Mouse (Mus musculus): ENCODE measurements around the gene Taar8a. TPM values are rescaled to one million over a fixed set of nuclear protein-coding genes. Genes with fewer than 3 reads are reported as not detected.
"Not testable (repeated sequence)": the region's sequence is repeated elsewhere in the genome, so short reads cannot be mapped to it uniquely, and the experiment has no call there.

Taar8a gene
- polyA plus RNA-seq, 1 experiment: not detected

DNA sequence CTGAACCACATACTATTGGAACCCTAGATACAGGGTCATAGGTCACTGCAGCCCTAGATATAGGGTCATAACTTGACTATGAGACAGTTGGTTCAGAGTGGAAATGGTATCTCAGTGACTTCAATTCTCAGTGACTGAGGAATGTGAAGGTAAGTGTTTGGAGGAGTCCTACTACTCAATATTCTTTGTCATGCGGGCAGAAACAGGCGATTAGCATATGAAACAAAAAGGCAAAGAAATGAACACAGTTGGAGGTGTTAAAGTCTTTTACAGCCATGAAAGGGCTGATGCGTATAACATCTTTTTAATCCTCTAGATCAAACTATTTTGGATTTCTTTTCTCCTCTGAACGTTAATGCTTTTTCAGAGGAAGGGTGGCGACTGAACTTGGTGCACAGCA, 9.6 kb downstream of the Taar8a start:
- Histone ChIP-seq H3K27ac (ENCODE audit: insufficient read depth, low read length) (no peak overlapping the region), H3K4me1 (ENCODE audit: control insufficient read depth, insufficient read depth, low read length) (no peaks in the 10 kb centered on the region), H3K4me3 (ENCODE audit: insufficient read depth, low read length) (no peak overlapping the region)
- TF ChIP-seq POLR2A (IDR thresholded peaks at IDR 0.05; ENCODE audit: extremely low read depth, insufficient read depth, low read length): no peak
- no peak for TF ChIP-seq CTCF (IDR thresholded peaks at IDR 0.05; ENCODE audit: extremely low read depth, insufficient read depth, low read length)

- Histone ChIP-seq H3K27ac (ENCODE audit: insufficient read depth, low read length) (no peak overlapping the region), H3K4me1 (ENCODE audit: control insufficient read depth, insufficient read depth, low read length) (no peaks in the 10 kb centered on the region), H3K4me3 (ENCODE audit: insufficient read depth, low read length) (no peak overlapping the region)
- no peak for TF ChIP-seq POLR2A (IDR thresholded peaks at IDR 0.05; ENCODE audit: extremely low read depth, insufficient read depth, low read length)
Observed at GRCm38 (mm10) chr10:24086555-24086954, 10.3 kb downstream of the Taar8a start.

DNA sequence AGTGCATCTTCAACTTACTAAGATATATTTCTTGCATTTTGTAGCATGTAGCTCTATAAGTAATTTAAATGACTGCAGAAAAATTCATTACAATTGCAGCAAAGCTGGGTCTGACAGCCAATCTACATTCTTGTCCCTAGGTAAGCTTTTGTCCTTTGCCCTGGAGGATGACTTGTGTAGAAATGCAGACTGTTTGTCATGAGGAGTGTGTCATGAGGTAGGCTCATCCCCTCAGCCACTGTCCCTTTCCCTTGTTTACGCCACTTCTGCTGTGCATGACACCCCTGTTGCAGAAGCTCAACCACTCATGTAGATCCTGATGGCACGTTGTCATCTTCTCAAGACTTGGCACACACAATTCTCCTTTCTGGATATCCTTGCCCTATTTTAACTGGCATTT, 10.9 kb downstream of the Taar8a start:
- H3K4me3 ChIP-seq (ENCODE audit: insufficient read depth, low read length): no peak overlapping the region
- no peaks in the 10 kb centered on the region for H3K4me1 ChIP-seq (ENCODE audit: control insufficient read depth, insufficient read depth, low read length)
- TF ChIP-seq CTCF (IDR thresholded peaks at IDR 0.05; ENCODE audit: extremely low read depth, insufficient read depth, low read length): no peak
- no peak for TF ChIP-seq POLR2A (IDR thresholded peaks at IDR 0.05; ENCODE audit: extremely low read depth, insufficient read depth, low read length)
- H3K27ac ChIP-seq (ENCODE audit: insufficient read depth, low read length): no peak overlapping the region

DNA sequence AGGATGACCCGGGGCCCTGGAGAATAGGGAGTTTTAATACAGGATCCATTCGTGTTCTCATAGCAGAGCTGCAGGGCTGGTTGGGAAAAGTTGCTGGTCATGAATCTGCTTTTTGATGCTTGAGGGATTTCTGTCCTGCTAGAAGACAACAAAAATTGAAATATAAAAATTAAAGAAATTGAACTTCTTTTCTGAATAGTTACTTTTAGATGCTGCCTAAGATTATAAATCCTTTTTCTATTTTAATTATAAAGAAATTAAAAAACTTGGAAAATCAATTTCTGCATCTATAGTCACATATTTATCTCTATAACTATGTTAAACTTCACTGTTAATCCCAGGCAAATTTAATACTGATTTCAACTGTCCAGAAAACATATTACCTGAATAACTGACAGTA, 15.9 kb downstream of the Taar8a start, which contains the start of gene Taar8b:
Taar8b (minus strand) TSS at position 101 of the 400 bp plus-strand sequence.
- no peak within 1 kb of the TSS for H3K4me3 ChIP-seq (ENCODE audit: insufficient read depth, low read length)
- H3K27ac ChIP-seq (ENCODE audit: insufficient read depth, low read length): no peak within 1 kb of the TSS
- H3K4me1 ChIP-seq (ENCODE audit: control insufficient read depth, insufficient read depth, low read length): no peaks in the 10 kb centered on the region
- no peak for TF ChIP-seq CTCF (IDR thresholded peaks at IDR 0.05; ENCODE audit: extremely low read depth, insufficient read depth, low read length)
- no peak for TF ChIP-seq POLR2A (IDR thresholded peaks at IDR 0.05; ENCODE audit: extremely low read depth, insufficient read depth, low read length)

DNA sequence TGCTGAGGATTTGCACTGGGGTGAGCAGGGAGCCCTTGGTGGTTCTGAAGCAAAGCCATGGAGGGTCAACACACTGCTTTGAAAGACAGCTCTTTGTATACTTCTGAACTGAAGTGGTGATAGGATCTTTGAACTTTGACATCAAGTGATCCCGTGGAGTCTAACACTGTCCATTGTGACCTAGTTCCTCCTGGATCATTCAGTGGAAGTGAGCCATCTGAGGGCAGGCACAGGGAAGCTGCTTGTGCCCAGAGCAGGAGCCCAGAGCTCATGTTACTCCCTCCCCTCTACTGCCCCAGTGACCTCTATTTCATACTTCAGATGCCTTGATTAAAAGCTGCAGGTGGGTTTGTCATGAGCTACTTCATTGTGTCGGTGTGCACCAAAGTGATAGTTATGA, 20.7 kb downstream of the Taar8a start:
- H3K4me1 ChIP-seq (ENCODE audit: control insufficient read depth, insufficient read depth, low read length); H3K4me3 ChIP-seq (ENCODE audit: insufficient read depth, low read length); H3K27ac ChIP-seq (ENCODE audit: insufficient read depth, low read length): not testable (repeated sequence)

GRCm38 (mm10) chr10:24101812-24102211, 25.5 kb downstream of the Taar8a start, which contains the start of gene Taar8c:
TSS of gene Taar8c (minus strand) at chr10:24101912.
- H3K4me3 ChIP-seq (ENCODE audit: insufficient read depth, low read length); H3K27ac ChIP-seq (ENCODE audit: insufficient read depth, low read length); H3K4me1 ChIP-seq (ENCODE audit: control insufficient read depth, insufficient read depth, low read length): not testable (repeated sequence)

GRCm38 (mm10) chr10:24103299-24103698, 27.0 kb downstream of the Taar8a start:
- not testable (repeated sequence) for H3K4me3 ChIP-seq (ENCODE audit: insufficient read depth, low read length); H3K4me1 ChIP-seq (ENCODE audit: control insufficient read depth, insufficient read depth, low read length); H3K27ac ChIP-seq (ENCODE audit: insufficient read depth, low read length)

DNA sequence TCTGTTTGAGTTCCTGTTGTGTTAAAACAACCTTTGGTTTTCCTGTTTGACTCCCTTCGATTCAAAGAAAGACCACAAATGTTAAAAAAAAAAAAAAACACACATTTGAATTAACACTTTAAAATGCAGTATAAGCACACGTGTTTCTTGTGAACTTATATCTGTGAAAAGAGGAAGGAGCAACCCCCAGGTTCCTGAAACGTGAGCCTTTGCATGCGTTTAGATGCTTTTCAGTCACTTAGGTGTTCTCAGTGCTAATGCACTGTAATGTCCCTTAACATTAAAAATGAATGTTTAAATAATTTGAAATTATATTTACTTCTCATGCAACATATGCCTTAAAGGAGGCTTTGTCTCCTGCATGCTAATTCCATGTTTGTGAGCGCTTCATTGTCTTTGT, 31.4 kb downstream of the Taar8a start:
- Histone ChIP-seq H3K4me3 (ENCODE audit: insufficient read depth, low read length) (no peak overlapping the region), H3K27ac (ENCODE audit: insufficient read depth, low read length) (no peak overlapping the region), H3K4me1 (ENCODE audit: control insufficient read depth, insufficient read depth, low read length) (no peaks in the 10 kb centered on the region)
- TF ChIP-seq POLR2A (IDR thresholded peaks at IDR 0.05; ENCODE audit: extremely low read depth, insufficient read depth, low read length) (no peak), CTCF (IDR thresholded peaks at IDR 0.05; ENCODE audit: extremely low read depth, insufficient read depth, low read length) (no peak)

GRCm38 (mm10) chr10:24108236-24108635, 31.9 kb downstream of the Taar8a start:
- no peak overlapping the region for H3K4me3 ChIP-seq (ENCODE audit: insufficient read depth, low read length)
- H3K27ac ChIP-seq (ENCODE audit: insufficient read depth, low read length): no peak overlapping the region
- TF ChIP-seq POLR2A (IDR thresholded peaks at IDR 0.05; ENCODE audit: extremely low read depth, insufficient read depth, low read length) (no peak), CTCF (IDR thresholded peaks at IDR 0.05; ENCODE audit: extremely low read depth, insufficient read depth, low read length) (no peak)
- no peaks in the 10 kb centered on the region for H3K4me1 ChIP-seq (ENCODE audit: control insufficient read depth, insufficient read depth, low read length)

GRCm38 (mm10) chr10:24109434-24109833, 33.1 kb downstream of the Taar8a start, which contains the start of gene Taar9:
TSS of gene Taar9 (minus strand) at chr10:24109534.
- not testable (repeated sequence) for H3K27ac ChIP-seq (ENCODE audit: insufficient read depth, low read length); H3K4me1 ChIP-seq (ENCODE audit: control insufficient read depth, insufficient read depth, low read length); H3K4me3 ChIP-seq (ENCODE audit: insufficient read depth, low read length)

GRCm38 (mm10) chr10:24111116-24111778, 34.9 kb downstream of the Taar8a start:
- no peak overlapping the region for H3K4me3 ChIP-seq (ENCODE audit: insufficient read depth, low read length)
- TF ChIP-seq POLR2A (IDR thresholded peaks at IDR 0.05; ENCODE audit: extremely low read depth, insufficient read depth, low read length): no peak
- peak; percentile 55; the same call in 1 of the 2 replicates for TF ChIP-seq CTCF (IDR thresholded peaks at IDR 0.05; ENCODE audit: extremely low read depth, insufficient read depth, low read length)
- H3K27ac ChIP-seq (ENCODE audit: insufficient read depth, low read length): no peak overlapping the region
- no peaks in the 10 kb centered on the region for H3K4me1 ChIP-seq (ENCODE audit: control insufficient read depth, insufficient read depth, low read length)

Other genes starting within 250 kb of the Taar8a start
- gene Vnn3, start 225.0 kb upstream of the Taar8a start, polyA plus RNA-seq (2012; rRNA removed): 0.09 TPM in 1 of 2 replicates, not detected in the other
- gene Vnn1, start 181.8 kb upstream of the Taar8a start, polyA plus RNA-seq (2012; rRNA removed): 0.28 and 0.88 TPM in 2 replicates
- gene Taar1, start 156.1 kb upstream of the Taar8a start, polyA plus RNA-seq (2012; rRNA removed): not detected in 2 replicates
- not detected in 2 replicates for gene Taar2, start 137.9 kb upstream of the Taar8a start, polyA plus RNA-seq (2012; rRNA removed)
- not detected in 2 replicates for gene Taar3, start 126.9 kb upstream of the Taar8a start, polyA plus RNA-seq (2012; rRNA removed)
- not detected in 2 replicates for gene Taar4, start 116.0 kb upstream of the Taar8a start, polyA plus RNA-seq (2012; rRNA removed)
- not detected in 2 replicates for gene Taar5, start 105.8 kb upstream of the Taar8a start, polyA plus RNA-seq (2012; rRNA removed)
- not detected in 2 replicates for gene Taar6, start 90.9 kb upstream of the Taar8a start, polyA plus RNA-seq (2012; rRNA removed)
- not detected in 2 replicates for gene Taar7a, start 83.0 kb upstream of the Taar8a start, polyA plus RNA-seq (2012; rRNA removed)
- not detected in 2 replicates for gene Taar7b, start 76.6 kb upstream of the Taar8a start, polyA plus RNA-seq (2012; rRNA removed)
- not detected in 2 replicates for gene Taar7d, start 49.3 kb upstream of the Taar8a start, polyA plus RNA-seq (2012; rRNA removed)
- gene Taar7e, start 38.9 kb upstream of the Taar8a start, polyA plus RNA-seq (2012; rRNA removed): not detected in 2 replicates
- not detected in 2 replicates for gene Taar7f, start 27.0 kb upstream of the Taar8a start, polyA plus RNA-seq (2012; rRNA removed)
- gene Taar8b, start 15.8 kb downstream of the Taar8a start, polyA plus RNA-seq (2012; rRNA removed): not detected in 2 replicates
- not detected in 2 replicates for gene Taar8c, start 25.4 kb downstream of the Taar8a start, polyA plus RNA-seq (2012; rRNA removed)
- gene Taar9, start 33.0 kb downstream of the Taar8a start, polyA plus RNA-seq (2012; rRNA removed): not detected in 2 replicates
- 143 and 154 TPM in 2 replicates for gene Stx7, start 72.8 kb downstream of the Taar8a start, polyA plus RNA-seq (2012; rRNA removed)
- 4.5 and 5.6 TPM in 2 replicates for gene Moxd1, start 147.0 kb downstream of the Taar8a start, polyA plus RNA-seq (2012; rRNA removed)

Measured in cortical plate, adult 2 months (tissue).